8 mouse cellular contexts compared by ENCODE assay signal in the genomic region with DNA sequence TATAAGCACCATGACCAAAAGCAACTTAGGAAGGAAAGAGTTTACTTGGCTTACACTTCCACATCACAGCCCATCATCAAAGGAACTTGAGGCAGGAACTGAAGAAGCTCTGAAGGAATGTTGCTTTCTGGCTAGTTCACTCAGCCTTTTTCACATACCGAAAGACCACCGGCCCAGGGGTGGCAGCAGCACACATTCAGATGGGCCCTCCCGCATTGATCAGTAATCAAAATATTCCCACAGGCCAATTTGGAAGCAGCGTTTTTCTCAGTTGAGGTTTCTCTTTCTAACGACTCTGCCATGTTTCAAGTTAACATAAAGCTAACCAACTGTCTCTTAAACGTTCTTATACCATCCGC. TPM values are rescaled to one million over a fixed set of nuclear protein-coding genes. Genes with fewer than 3 reads are reported as not detected.
DNase-seq lines count a peak whose midpoint lies in the region; ATAC-seq lines count a peak whose summit lies in the region.

No protein-coding gene starts in this region.

- DNase-seq in frontal cortex, postnatal 10 days (ENCODE audit: low spot score in 2 of 2): peak; percentile 26 to 32
- no peak for DNase-seq in frontal cortex, postnatal 36 days (ENCODE audit: low spot score in 2 of 2)
- peak; percentile 6 for DNase-seq in right cerebral cortex, postnatal 14 days
- no peak for DNase-seq in right cerebral cortex, postnatal 25 days
- no peak for DNase-seq in right cerebral cortex, adult 18-20 months

- peak; percentile 85 for ATAC-seq in forebrain, embryonic 16.5 days
- no peak for ATAC-seq in liver, embryonic 15.5 days (ENCODE audit: insufficient read depth)
- peak; percentile 44; the same call in 1 of the 2 replicates for ATAC-seq in stomach, embryonic 16.5 days (ENCODE audit: insufficient read depth, low FRiP score)

- H3K27me3 ChIP-seq in forebrain, embryonic 16.5 days (replicated peaks; ENCODE audit: control insufficient read depth, insufficient read depth, low read length): no peaks in the 10 kb centered on the region
- no peaks in the 10 kb centered on the region for H3K27me3 ChIP-seq in liver, embryonic 15.5 days
- H3K27me3 ChIP-seq in stomach, embryonic 16.5 days (ENCODE audit: control insufficient read depth, insufficient read depth, low read length): no peaks in the 10 kb centered on the region

- peaks cover 6% of the 10 kb centered on the region; the same call in 1 of the 2 replicates for H3K4me1 ChIP-seq in forebrain, embryonic 16.5 days (replicated peaks; ENCODE audit: control insufficient read depth, insufficient read depth, low read length)
- H3K4me1 ChIP-seq in liver, embryonic 15.5 days (replicated peaks): peaks cover 20% of the 10 kb centered on the region
- H3K4me1 ChIP-seq in stomach, embryonic 16.5 days (ENCODE audit: control insufficient read depth, insufficient read depth, low read length): 0 out of 2 replicates have a peak, but pooled peaks cover 3% of the 10 kb centered on the region

- 0 out of 2 replicates have a peak overlapping the region, but pooled peaks have one; percentile 12 for H3K27ac ChIP-seq in forebrain, embryonic 16.5 days (ENCODE audit: low read length)
- peak overlapping the region; percentile 89 for H3K27ac ChIP-seq in liver, embryonic 15.5 days (replicated peaks)
- H3K27ac ChIP-seq in stomach, embryonic 16.5 days (ENCODE audit: low read length): peak overlapping the region; percentile 95

- H3K4me2 ChIP-seq in forebrain, embryonic 16.5 days (ENCODE audit: low read length): peak overlapping the region; percentile 79
- H3K4me2 ChIP-seq in liver, embryonic 15.5 days: peak overlapping the region; percentile 80
- H3K4me2 ChIP-seq in stomach, embryonic 16.5 days (ENCODE audit: low read depth, low read length): peak overlapping the region; percentile 80

- H3K9me3 ChIP-seq in forebrain, embryonic 16.5 days (ENCODE audit: control insufficient read depth, low read length): no peaks in the 10 kb centered on the region
- H3K9me3 ChIP-seq in liver, embryonic 15.5 days (replicated peaks): no peaks in the 10 kb centered on the region
- no peaks in the 10 kb centered on the region for H3K9me3 ChIP-seq in stomach, embryonic 16.5 days (replicated peaks; ENCODE audit: control insufficient read depth, low read length)

- H3K36me3 ChIP-seq in forebrain, embryonic 16.5 days (ENCODE audit: control insufficient read depth, insufficient read depth): peaks cover 3% of the 10 kb centered on the region; the same call in 1 of the 2 replicates
- H3K36me3 ChIP-seq in liver, embryonic 15.5 days (replicated peaks): 0 out of 2 replicates have a peak, but pooled peaks cover 3% of the 10 kb centered on the region
- no peaks in the 10 kb centered on the region for H3K36me3 ChIP-seq in stomach, embryonic 16.5 days (ENCODE audit: control insufficient read depth, insufficient read depth, low read length)

- H3K4me3 ChIP-seq in forebrain, embryonic 16.5 days (replicated peaks; ENCODE audit: low read length): peak overlapping the region; percentile 98
- peak overlapping the region; percentile 88 for H3K4me3 ChIP-seq in liver, embryonic 15.5 days (replicated peaks)
- peak overlapping the region; percentile 97 for H3K4me3 ChIP-seq in stomach, embryonic 16.5 days (replicated peaks; ENCODE audit: low read length)

- peak overlapping the region; percentile 86 for H3K9ac ChIP-seq in forebrain, embryonic 16.5 days (replicated peaks; ENCODE audit: low read depth, low read length)
- peak overlapping the region; percentile 92 for H3K9ac ChIP-seq in liver, embryonic 15.5 days
- peak overlapping the region; percentile 99 for H3K9ac ChIP-seq in stomach, embryonic 16.5 days (ENCODE audit: low read length)

- WGBS in forebrain, embryonic 16.5 days: 0% methylated on average over 7 of the region's 7 CpGs
- WGBS in liver, embryonic 15.5 days (ENCODE audit: insufficient replicate concordance): 1% methylated on average over 7 of the region's 7 CpGs
- WGBS in stomach, embryonic 16.5 days: 0% methylated on average over 7 of the region's 7 CpGs

RNA-seq across cellular contexts. Expression of gene Xrn1, which starts 0.4 kb away (rescaled TPM):
- polyA plus RNA-seq in forebrain, embryonic 16.5 days (2015; fragmentation: Nextera tagmentation; extraction: Ambion mirVana): 18.3 and 19.1 TPM in 2 replicates
- polyA plus RNA-seq in liver, embryonic 15.5 days (2015; fragmentation: Nextera tagmentation; extraction: Ambion mirVana): 5.1 and 5.6 TPM in 2 replicates
- polyA plus RNA-seq in stomach, embryonic 16.5 days (2015; fragmentation: Nextera tagmentation; extraction: Ambion mirVana): 13.3 and 15.3 TPM in 2 replicates

Comparison
In these comparisons a context has a peak if more than half of its experiments do, and no peak if none do; other contexts are left out.
1. DNase-seq: peak in frontal cortex, postnatal 10 days (2 of 2) and right cerebral cortex, postnatal 14 days (single experiment); none in frontal cortex, postnatal 36 days (0 of 2), right cerebral cortex, postnatal 25 days (single experiment) and right cerebral cortex, adult 18-20 months (single experiment).
2. H3K27ac ChIP-seq: peak in every context shown above with its lines; median percentile 95 in stomach, embryonic 16.5 days; 89 in liver, embryonic 15.5 days; 12 in forebrain, embryonic 16.5 days.
3. Peak in every context shown above with its lines, with median percentiles within 50 percentile points of each other: H3K4me2 ChIP-seq, H3K4me3 ChIP-seq and H3K9ac ChIP-seq.